Mouse (Mus musculus) hindbrain, embryonic 16.5 days (tissue): ENCODE results near the gene Pdzd7. TPM values are rescaled to one million over a fixed set of nuclear protein-coding genes. Genes with fewer than 3 reads are reported as not detected.

Experiments used
- ATAC-seq: fragments of 200-750 bp; cut with Nextera tagmentation; 2 replicates; pipeline ENCODE4 v1.8.0; 2017; ENCODE audit warnings: moderate TSS enrichment, moderate library complexity
- H3K27ac ChIP-seq: fragments of 300-500 bp; sonication (generic); 2 replicates; pipeline ENCODE4 v1.5.1; 2014; ENCODE audit warnings: low read depth, mild to moderate bottlenecking, control low read depth, low read length, moderate library complexity
- H3K27me3 ChIP-seq: fragments of 300-500 bp; sonication (generic); replicated peaks from 2 replicates; pipeline ENCODE4 v1.6.1; 2014; ENCODE audit warnings: low read length; ENCODE audit not compliant: control insufficient read depth, insufficient read depth
- H3K36me3 ChIP-seq: fragments of 300-500 bp; sonication (generic); 2 replicates; pipeline ENCODE4 v1.6.1; 2014; ENCODE audit warnings: mild to moderate bottlenecking, low read length, moderate library complexity, mixed read lengths; ENCODE audit not compliant: control insufficient read depth, insufficient read depth
- H3K4me1 ChIP-seq: fragments of 300-500 bp; sonication (generic); 2 replicates; pipeline ENCODE4 v1.6.1; 2014; ENCODE audit warnings: low read depth, low read length; ENCODE audit not compliant: control insufficient read depth, insufficient read depth
- H3K4me2 ChIP-seq: fragments of 300-500 bp; sonication (generic); 2 replicates; pipeline ENCODE4 v1.6.1; 2014; ENCODE audit warnings: mild to moderate bottlenecking, low read length, control low read depth, moderate library complexity
- H3K4me3 ChIP-seq: fragments of 300-500 bp; sonication (generic); 2 replicates; pipeline ENCODE4 v1.5.1; 2014; ENCODE audit warnings: mild to moderate bottlenecking, low read length, control low read depth, moderate library complexity
- H3K9ac ChIP-seq: fragments of 300-500 bp; sonication (generic); 2 replicates; pipeline ENCODE4 v1.6.1; 2014; ENCODE audit warnings: low read depth, mild to moderate bottlenecking, control low read depth, low read length, moderate library complexity
- H3K9me3 ChIP-seq: fragments of 300-500 bp; sonication (generic); 2 replicates; pipeline ENCODE4 v1.6.1; 2014; ENCODE audit warnings: mild to moderate bottlenecking, low read length, moderate library complexity; ENCODE audit not compliant: control insufficient read depth
- WGBS: fragments of 180-500 bp; shearing (Covaris S2); extraction: QIAGEN DNeasy Blood & Tissue Kit; methylation state at CpG from one replicate; pipeline ENCODE4 v1.1.7; 2014; 5-methylcytosine and 5-hydroxymethylcytosine counted together
- polyA plus RNA-seq: library from polyadenylated mRNA; unstranded; fragments of >200 nt; fragmentation: Nextera tagmentation; extraction: Ambion mirVana; gene quantifications from 2 replicates; pipeline ENCODE4 v1.2.1, GENCODE M21; 2015

Gene Pdzd7
- polyA plus RNA-seq, 1 experiment from 2014 or later = 3.0 TPM

- no peaks in the 10 kb centered on the region for H3K9me3 ChIP-seq
- no peak overlapping the region for H3K4me3 ChIP-seq
- WGBS = 71% methylated on average over 11 of the region's 11 CpGs
- H3K36me3 ChIP-seq = peaks cover 44% of the 10 kb centered on the region
- no peak for ATAC-seq
- no peaks in the 10 kb centered on the region for H3K4me1 ChIP-seq
- H3K27me3 ChIP-seq = no peaks in the 10 kb centered on the region
- H3K9ac ChIP-seq = no peak overlapping the region
- no peak overlapping the region for H3K27ac ChIP-seq
- no peak overlapping the region for H3K4me2 ChIP-seq
These were observed 47.7 kb downstream of the Pdzd7 start for GRCm38 (mm10) chr19:44997786-44998185.

- ATAC-seq = no peak
- Histone ChIP-seq H3K9me3 (no peaks in the 10 kb centered on the region), H3K27ac (no peak overlapping the region), H3K36me3 (peaks cover 17% of the 10 kb centered on the region), H3K4me3 (no peak overlapping the region), H3K27me3 (no peaks in the 10 kb centered on the region), H3K4me1 (peaks cover 14% of the 10 kb centered on the region), H3K4me2 (no peak overlapping the region), H3K9ac (no peak overlapping the region)
- 68% methylated on average over 7 of the region's 7 CpGs for WGBS
These were observed 52.8 kb downstream of the Pdzd7 start for GRCm38 (mm10) chr19:44992712-44993111.

- H3K27ac ChIP-seq = no peak overlapping the region
- no peaks in the 10 kb centered on the region for H3K9me3 ChIP-seq
- ATAC-seq = no peak
- no peak overlapping the region for H3K4me3 ChIP-seq
- H3K9ac ChIP-seq = no peak overlapping the region
- WGBS = 58% methylated on average over 7 of the region's 7 CpGs
- no peaks in the 10 kb centered on the region for H3K27me3 ChIP-seq
- peaks cover 15% of the 10 kb centered on the region for H3K36me3 ChIP-seq
- H3K4me1 ChIP-seq = peaks cover 14% of the 10 kb centered on the region
- no peak overlapping the region for H3K4me2 ChIP-seq
These were observed 53.3 kb downstream of the Pdzd7 start for GRCm38 (mm10) chr19:44992246-44992645.

- 80% methylated on average over 8 of the region's 8 CpGs for WGBS
- Histone ChIP-seq H3K27me3 (no peaks in the 10 kb centered on the region), H3K27ac (no peak overlapping the region), H3K9me3 (no peaks in the 10 kb centered on the region), H3K4me3 (no peak overlapping the region), H3K4me1 (peaks cover 14% of the 10 kb centered on the region), H3K36me3 (peaks cover 9% of the 10 kb centered on the region; the same call in 1 of the 2 replicates), H3K9ac (0 out of 2 replicates have a peak overlapping the region, but pooled peaks have one; percentile 91), H3K4me2 (peak overlapping the region; percentile 84)
- ATAC-seq = no peak
These were observed 54.5 kb downstream of the Pdzd7 start for GRCm38 (mm10) chr19:44991031-44991430.

- ATAC-seq = no peak; the same call in none of the 2 replicates
- H3K4me3 ChIP-seq = peak overlapping the region; percentile 77
- peak overlapping the region; percentile 91 for H3K9ac ChIP-seq
- H3K4me1 ChIP-seq = peaks cover 14% of the 10 kb centered on the region
- no peaks in the 10 kb centered on the region for H3K9me3 ChIP-seq
- peak overlapping the region; percentile 84 for H3K4me2 ChIP-seq
- H3K27me3 ChIP-seq = no peaks in the 10 kb centered on the region
- peak overlapping the region; percentile 76; the same call in 1 of the 2 replicates for H3K27ac ChIP-seq
- peaks cover 9% of the 10 kb centered on the region; the same call in 1 of the 2 replicates for H3K36me3 ChIP-seq
- WGBS = 6% methylated on average over 21 of the region's 22 CpGs
These were observed 55.7 kb downstream of the Pdzd7 start for GRCm38 (mm10) chr19:44989567-44990495.

GRCm38 (mm10) chr19:44988831-44989566 lies 56.5 kb downstream of the Pdzd7 start, which contains the start of gene Sema4g:
TSS of gene Sema4g (plus strand) at chr19:44989101.
- Histone ChIP-seq H3K9ac (peak within 1 kb of the TSS; percentile 91), H3K36me3 (peaks cover 9% of the 10 kb centered on the region), H3K27me3 (no peaks in the 10 kb centered on the region), H3K9me3 (no peaks in the 10 kb centered on the region), H3K4me3 (peak within 1 kb of the TSS; percentile 77), H3K27ac (peak within 1 kb of the TSS; percentile 76), H3K4me2 (peak within 1 kb of the TSS; percentile 84), H3K4me1 (peaks cover 14% of the 10 kb centered on the region)
- ATAC-seq = peak; percentile 87
- WGBS = under 1% methylated on average over 43 of the region's 58 CpGs

GRCm38 (mm10) chr19:44988321-44988720 lies 57.2 kb downstream of the Pdzd7 start:
- H3K36me3 ChIP-seq = peaks cover 8% of the 10 kb centered on the region
- H3K9me3 ChIP-seq = no peaks in the 10 kb centered on the region
- WGBS = 32% methylated on average over 9 of the region's 9 CpGs
- H3K27me3 ChIP-seq = no peaks in the 10 kb centered on the region
- peak overlapping the region; percentile 76; the same call in 1 of the 2 replicates for H3K27ac ChIP-seq
- peak overlapping the region; percentile 91 for H3K9ac ChIP-seq
- peaks cover 14% of the 10 kb centered on the region for H3K4me1 ChIP-seq
- H3K4me3 ChIP-seq = peak overlapping the region; percentile 77
- no peak; the same call in 1 of the 2 replicates for ATAC-seq
- peak overlapping the region; percentile 84 for H3K4me2 ChIP-seq

DNA sequence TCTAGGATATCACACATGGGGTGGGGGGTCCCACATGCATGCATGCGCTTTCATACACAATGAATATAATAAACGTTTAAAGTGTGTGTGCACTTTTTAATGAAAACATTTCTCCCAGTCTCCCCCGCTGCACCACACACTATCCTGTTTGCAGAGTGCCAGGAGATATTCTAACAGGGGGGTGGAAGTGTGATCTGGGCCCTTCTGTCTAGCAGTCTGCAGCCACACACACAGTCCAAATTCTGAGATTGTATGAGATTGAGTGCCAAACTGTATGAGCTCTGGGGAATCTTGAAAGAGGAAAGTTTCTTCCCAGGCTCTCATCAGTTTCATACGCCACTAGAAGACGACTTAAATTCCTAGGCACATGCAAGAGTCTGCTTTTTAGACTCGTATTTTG lies 57.7 kb downstream of the Pdzd7 start:
- 60% methylated on average over 6 of the region's 6 CpGs for WGBS

GRCm38 (mm10) chr19:44987004-44987403 lies 58.5 kb downstream of the Pdzd7 start:
- Histone ChIP-seq H3K4me3 (no peak overlapping the region), H3K36me3 (no peaks in the 10 kb centered on the region; the same call in 1 of the 2 replicates), H3K9me3 (no peaks in the 10 kb centered on the region), H3K9ac (no peak overlapping the region), H3K27ac (no peak overlapping the region), H3K27me3 (no peaks in the 10 kb centered on the region), H3K4me1 (peaks cover 11% of the 10 kb centered on the region), H3K4me2 (no peak overlapping the region)
- no peak for ATAC-seq
- WGBS = 63% methylated on average over 6 of the region's 6 CpGs

More for the DNA sequence above, 57.7 kb downstream of the Pdzd7 start:
- Histone ChIP-seq H3K4me2 (no peak overlapping the region), H3K27me3 (no peaks in the 10 kb centered on the region), H3K27ac (no peak overlapping the region), H3K4me3 (no peak overlapping the region), H3K9me3 (no peaks in the 10 kb centered on the region), H3K9ac (no peak overlapping the region), H3K36me3 (peaks cover 3% of the 10 kb centered on the region), H3K4me1 (peaks cover 14% of the 10 kb centered on the region)
- ATAC-seq = no peak
